Mouse (Mus musculus): ENCODE results near the gene Tmem147. TPM values are rescaled to one million over a fixed set of nuclear protein-coding genes. Genes with fewer than 3 reads are reported as not detected.
A peak's percentile ranks its signal among the peaks of the same experiment; 100 is the strongest.

The Tmem147 gene
- polyA plus RNA-seq, 1 experiment from 2014 or later: 323 TPM

GRCm38 (mm10) chr7:30717006-30717715 is 12.2 kb downstream of the Tmem147 start:
- Histone ChIP-seq H3K27me3 (ENCODE audit: control insufficient read depth, insufficient read depth, low read length) (peaks cover 5% of the 10 kb centered on the region; the same call in 1 of the 2 replicates), H3K4me3 (ENCODE audit: low read depth, low read length) (peak overlapping the region; percentile 25), H3K4me2 (ENCODE audit: low read depth, low read length) (peak overlapping the region; percentile 46), H3K4me1 (ENCODE audit: control insufficient read depth, insufficient read depth, low read length) (0 out of 2 replicates have a peak, but pooled peaks cover 4% of the 10 kb centered on the region), H3K9ac (replicated peaks; ENCODE audit: low read depth, low read length) (no peak overlapping the region), H3K9me3 (ENCODE audit: control insufficient read depth, low read length) (no peaks in the 10 kb centered on the region), H3K27ac (ENCODE audit: low read depth, low read length) (no peak overlapping the region), H3K36me3 (ENCODE audit: control insufficient read depth, insufficient read depth, low read length) (no peaks in the 10 kb centered on the region)
- 1% methylated on average over 43 of the region's 43 CpGs for WGBS
- ATAC-seq (ENCODE audit: low read depth): peak; percentile 92

DNA sequence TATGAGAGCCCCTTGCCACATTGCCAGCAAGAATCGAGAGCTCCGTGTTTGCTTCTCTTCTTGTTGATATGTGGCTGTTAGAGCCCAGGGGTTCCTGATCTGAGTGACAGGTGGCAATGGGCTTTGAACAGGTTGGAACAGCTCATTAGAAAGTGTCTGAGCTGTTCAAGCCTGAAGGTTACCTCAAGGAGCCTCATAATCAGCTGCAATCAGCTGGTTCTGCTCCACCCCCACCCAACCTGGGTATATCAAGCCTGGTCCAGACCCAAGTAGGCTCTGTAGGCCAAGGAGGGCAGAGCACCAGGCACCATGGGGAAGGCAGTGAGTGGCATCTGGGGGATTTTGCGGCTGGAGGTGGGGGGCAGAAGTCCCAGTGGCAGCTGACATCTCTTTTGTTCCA is 17.4 kb downstream of the Tmem147 start, which contains the start of gene Atp4a:
Gene Atp4a, plus strand, starts transcription at position 268 of the 400 bp plus-strand sequence.
- no peaks in the 10 kb centered on the region for H3K36me3 ChIP-seq (ENCODE audit: control insufficient read depth, insufficient read depth, low read length)
- no peak within 1 kb of the TSS for H3K4me2 ChIP-seq (ENCODE audit: low read depth, low read length)
- 87% methylated on average over 3 of the region's 3 CpGs for WGBS
- H3K27me3 ChIP-seq (ENCODE audit: control insufficient read depth, insufficient read depth, low read length): no peaks in the 10 kb centered on the region
- ATAC-seq (ENCODE audit: low read depth): no peak
- no peak within 1 kb of the TSS for H3K4me3 ChIP-seq (ENCODE audit: low read depth, low read length)
- H3K4me1 ChIP-seq (ENCODE audit: control insufficient read depth, insufficient read depth, low read length): no peaks in the 10 kb centered on the region
- no peak within 1 kb of the TSS for H3K27ac ChIP-seq (ENCODE audit: low read depth, low read length)
- H3K9ac ChIP-seq (replicated peaks; ENCODE audit: low read depth, low read length): no peak within 1 kb of the TSS
- H3K9me3 ChIP-seq (ENCODE audit: control insufficient read depth, low read length): no peaks in the 10 kb centered on the region

DNA sequence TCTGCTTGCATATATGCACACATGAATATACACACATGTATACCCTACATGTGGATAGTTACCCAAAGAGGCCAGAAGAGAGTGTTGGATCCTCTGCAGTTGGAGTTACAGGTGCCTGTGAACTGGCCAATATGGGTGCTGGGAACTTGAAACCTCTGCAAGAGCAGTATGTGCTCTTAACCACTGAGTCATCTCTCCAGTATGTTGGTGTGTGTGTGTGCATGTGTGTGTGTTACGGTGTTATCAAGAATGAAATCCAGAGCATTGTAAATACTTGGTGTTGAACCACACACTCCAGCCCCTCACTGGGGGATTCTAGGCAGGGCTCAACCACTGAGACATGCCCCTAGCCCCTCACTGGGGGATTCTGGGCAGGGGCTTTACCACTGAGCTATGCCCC is 21.9 kb downstream of the Tmem147 start:
- Histone ChIP-seq H3K27me3 (ENCODE audit: control insufficient read depth, insufficient read depth, low read length) (no peaks in the 10 kb centered on the region), H3K4me1 (ENCODE audit: control insufficient read depth, insufficient read depth, low read length) (no peaks in the 10 kb centered on the region), H3K36me3 (ENCODE audit: control insufficient read depth, insufficient read depth, low read length) (no peaks in the 10 kb centered on the region), H3K4me3 (ENCODE audit: low read depth, low read length) (no peak overlapping the region), H3K27ac (ENCODE audit: low read depth, low read length) (no peak overlapping the region), H3K9ac (replicated peaks; ENCODE audit: low read depth, low read length) (no peak overlapping the region), H3K4me2 (ENCODE audit: low read depth, low read length) (no peak overlapping the region), H3K9me3 (ENCODE audit: control insufficient read depth, low read length) (no peaks in the 10 kb centered on the region)
- no peak for ATAC-seq (ENCODE audit: low read depth)
- WGBS: 89% methylated on average over 1 of the region's 1 CpGs

- no peak overlapping the region for H3K27ac ChIP-seq (ENCODE audit: low read depth, low read length)
- H3K36me3 ChIP-seq (ENCODE audit: control insufficient read depth, insufficient read depth, low read length): no peaks in the 10 kb centered on the region
- H3K4me3 ChIP-seq (ENCODE audit: low read depth, low read length): no peak overlapping the region
- 85% methylated on average over 8 of the region's 8 CpGs for WGBS
- H3K4me1 ChIP-seq (ENCODE audit: control insufficient read depth, insufficient read depth, low read length): no peaks in the 10 kb centered on the region
- H3K9ac ChIP-seq (replicated peaks; ENCODE audit: low read depth, low read length): no peak overlapping the region
- no peak overlapping the region for H3K4me2 ChIP-seq (ENCODE audit: low read depth, low read length)
- no peaks in the 10 kb centered on the region for H3K27me3 ChIP-seq (ENCODE audit: control insufficient read depth, insufficient read depth, low read length)
- H3K9me3 ChIP-seq (ENCODE audit: control insufficient read depth, low read length): no peaks in the 10 kb centered on the region
- ATAC-seq (ENCODE audit: low read depth): no peak
Measured at GRCm38 (mm10) chr7:30706214-30706882, 23.0 kb downstream of the Tmem147 start.

GRCm38 (mm10) chr7:30698589-30698988 is 30.8 kb downstream of the Tmem147 start, which contains the start of gene 2200002J24Rik:
Gene 2200002J24Rik (plus strand): TSS chr7:30698926.
- no peak within 1 kb of the TSS for H3K4me3 ChIP-seq (ENCODE audit: low read depth, low read length)
- H3K4me1 ChIP-seq (ENCODE audit: control insufficient read depth, insufficient read depth, low read length): no peaks in the 10 kb centered on the region
- H3K9ac ChIP-seq (replicated peaks; ENCODE audit: low read depth, low read length): no peak within 1 kb of the TSS
- 34% methylated on average over 9 of the region's 9 CpGs for WGBS
- no peak within 1 kb of the TSS for H3K27ac ChIP-seq (ENCODE audit: low read depth, low read length)
- no peak within 1 kb of the TSS for H3K4me2 ChIP-seq (ENCODE audit: low read depth, low read length)
- H3K9me3 ChIP-seq (ENCODE audit: control insufficient read depth, low read length): no peaks in the 10 kb centered on the region
- no peaks in the 10 kb centered on the region for H3K36me3 ChIP-seq (ENCODE audit: control insufficient read depth, insufficient read depth, low read length)
- no peak for ATAC-seq (ENCODE audit: low read depth)
- no peaks in the 10 kb centered on the region for H3K27me3 ChIP-seq (ENCODE audit: control insufficient read depth, insufficient read depth, low read length)

GRCm38 (mm10) chr7:30698101-30698500 is 31.2 kb downstream of the Tmem147 start:
- Histone ChIP-seq H3K27me3 (ENCODE audit: control insufficient read depth, insufficient read depth, low read length) (no peaks in the 10 kb centered on the region), H3K9ac (replicated peaks; ENCODE audit: low read depth, low read length) (no peak overlapping the region), H3K9me3 (ENCODE audit: control insufficient read depth, low read length) (no peaks in the 10 kb centered on the region), H3K27ac (ENCODE audit: low read depth, low read length) (no peak overlapping the region), H3K4me3 (ENCODE audit: low read depth, low read length) (no peak overlapping the region), H3K4me1 (ENCODE audit: control insufficient read depth, insufficient read depth, low read length) (no peaks in the 10 kb centered on the region), H3K36me3 (ENCODE audit: control insufficient read depth, insufficient read depth, low read length) (no peaks in the 10 kb centered on the region), H3K4me2 (ENCODE audit: low read depth, low read length) (no peak overlapping the region)
- WGBS: 63% methylated on average over 5 of the region's 5 CpGs
- ATAC-seq (ENCODE audit: low read depth): no peak

- no peak for ATAC-seq (ENCODE audit: low read depth)
- Histone ChIP-seq H3K4me3 (ENCODE audit: low read depth, low read length) (no peak overlapping the region), H3K36me3 (ENCODE audit: control insufficient read depth, insufficient read depth, low read length) (no peaks in the 10 kb centered on the region), H3K9ac (replicated peaks; ENCODE audit: low read depth, low read length) (no peak overlapping the region), H3K27me3 (ENCODE audit: control insufficient read depth, insufficient read depth, low read length) (peaks cover 3% of the 10 kb centered on the region; the same call in 1 of the 2 replicates), H3K9me3 (ENCODE audit: control insufficient read depth, low read length) (no peaks in the 10 kb centered on the region), H3K4me1 (ENCODE audit: control insufficient read depth, insufficient read depth, low read length) (no peaks in the 10 kb centered on the region), H3K4me2 (ENCODE audit: low read depth, low read length) (no peak overlapping the region), H3K27ac (ENCODE audit: low read depth, low read length) (no peak overlapping the region)
- 86% methylated on average over 6 of the region's 6 CpGs for WGBS
Measured at GRCm38 (mm10) chr7:30688325-30688724, 41.0 kb downstream of the Tmem147 start.

GRCm38 (mm10) chr7:30683425-30683824 is 45.9 kb downstream of the Tmem147 start:
- Histone ChIP-seq H3K27me3 (ENCODE audit: control insufficient read depth, insufficient read depth, low read length) (peaks cover 3% of the 10 kb centered on the region; the same call in 1 of the 2 replicates), H3K4me1 (ENCODE audit: control insufficient read depth, insufficient read depth, low read length) (no peaks in the 10 kb centered on the region), H3K9me3 (ENCODE audit: control insufficient read depth, low read length) (no peaks in the 10 kb centered on the region), H3K4me2 (ENCODE audit: low read depth, low read length) (no peak overlapping the region), H3K4me3 (ENCODE audit: low read depth, low read length) (no peak overlapping the region), H3K27ac (ENCODE audit: low read depth, low read length) (no peak overlapping the region), H3K9ac (replicated peaks; ENCODE audit: low read depth, low read length) (no peak overlapping the region), H3K36me3 (ENCODE audit: control insufficient read depth, insufficient read depth, low read length) (no peaks in the 10 kb centered on the region)
- WGBS: 85% methylated on average over 2 of the region's 2 CpGs
- no peak for ATAC-seq (ENCODE audit: low read depth)

DNA sequence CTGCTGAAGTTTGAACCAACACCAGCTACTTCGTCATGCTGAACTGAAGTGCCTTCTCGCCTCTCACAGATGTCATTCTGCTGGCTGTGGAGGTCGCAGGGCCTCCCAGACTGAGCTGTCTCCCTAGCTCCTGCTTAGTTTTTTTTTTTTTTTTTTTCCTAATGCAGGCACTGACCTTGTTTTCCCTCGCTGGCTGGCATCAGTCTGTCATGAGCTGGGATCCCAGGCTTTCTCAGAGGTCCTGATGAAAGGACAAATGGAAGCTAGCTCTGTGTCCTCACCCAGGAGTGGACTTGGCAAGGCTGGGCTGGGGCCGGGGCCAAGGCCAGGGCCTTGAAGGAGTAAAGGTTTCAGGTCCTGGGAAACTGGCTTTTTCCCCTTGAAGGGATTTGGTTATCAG is 47.4 kb downstream of the Tmem147 start:
- no peak overlapping the region for H3K9ac ChIP-seq (replicated peaks; ENCODE audit: low read depth, low read length)
- H3K36me3 ChIP-seq (ENCODE audit: control insufficient read depth, insufficient read depth, low read length): no peaks in the 10 kb centered on the region
- H3K4me3 ChIP-seq (ENCODE audit: low read depth, low read length): no peak overlapping the region
- no peaks in the 10 kb centered on the region for H3K27me3 ChIP-seq (ENCODE audit: control insufficient read depth, insufficient read depth, low read length)
- WGBS: 69% methylated on average over 5 of the region's 5 CpGs
- no peaks in the 10 kb centered on the region for H3K9me3 ChIP-seq (ENCODE audit: control insufficient read depth, low read length)
- H3K4me1 ChIP-seq (ENCODE audit: control insufficient read depth, insufficient read depth, low read length): no peaks in the 10 kb centered on the region
- no peak for ATAC-seq (ENCODE audit: low read depth)
- no peak overlapping the region for H3K4me2 ChIP-seq (ENCODE audit: low read depth, low read length)
- no peak overlapping the region for H3K27ac ChIP-seq (ENCODE audit: low read depth, low read length)
